Mouse (Mus musculus) testis, postnatal 10 days (tissue): ENCODE data around the gene Zpr1.
A peak's percentile ranks its signal among the peaks of the same experiment; 100 is the strongest.

Experiments
- DNase-seq: peaks from one replicate; pipeline ENCODE4 v3.0.0; 2021; ENCODE audit warnings: low spot score

Zpr1 gene

DNA sequence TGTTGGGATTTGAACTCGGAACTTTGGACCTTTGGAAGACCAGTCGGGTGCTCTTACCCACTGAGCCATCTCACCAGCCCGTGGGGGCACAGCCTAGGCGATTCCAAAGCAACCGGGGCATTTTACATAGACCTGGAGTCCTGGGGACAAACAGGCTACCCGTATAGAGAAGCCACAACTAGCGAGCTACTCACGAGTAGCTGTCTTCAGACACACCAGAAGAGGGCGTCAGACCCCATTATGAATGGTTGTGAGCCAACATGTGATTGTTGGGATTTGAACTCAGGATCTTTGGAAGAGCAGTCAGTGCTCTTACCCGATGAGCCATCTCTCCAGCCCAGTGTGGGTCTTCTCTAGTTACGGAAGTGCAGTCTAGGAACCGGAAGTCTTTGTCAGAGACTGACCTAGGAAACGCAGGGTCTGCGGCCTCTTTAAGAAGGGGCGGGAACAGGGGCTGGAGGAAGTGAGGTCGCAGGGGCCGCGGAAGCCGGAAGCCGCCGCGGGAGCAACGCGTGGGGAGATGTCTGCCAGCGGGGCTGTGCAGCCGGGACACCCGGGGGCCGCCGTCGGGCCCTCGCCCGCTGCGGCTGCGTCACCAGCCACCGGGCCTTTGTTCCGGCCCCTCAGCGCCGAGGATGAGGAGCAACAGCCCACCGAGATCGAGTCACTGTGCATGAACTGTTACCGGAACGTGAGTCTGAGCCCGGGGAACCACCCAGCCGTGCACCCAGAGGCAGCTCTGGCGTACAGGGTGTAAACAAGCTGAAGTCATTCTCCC lies at the start of gene Zpr1:
TSS of gene Zpr1 (plus strand) at position 388 of the 778 bp plus-strand sequence.
- peak; percentile 85 for DNase-seq

- no peak for DNase-seq
Observed at GRCm38 (mm10) chr9:46223090-46223489, 49.8 kb upstream of the Zpr1 start.

DNA sequence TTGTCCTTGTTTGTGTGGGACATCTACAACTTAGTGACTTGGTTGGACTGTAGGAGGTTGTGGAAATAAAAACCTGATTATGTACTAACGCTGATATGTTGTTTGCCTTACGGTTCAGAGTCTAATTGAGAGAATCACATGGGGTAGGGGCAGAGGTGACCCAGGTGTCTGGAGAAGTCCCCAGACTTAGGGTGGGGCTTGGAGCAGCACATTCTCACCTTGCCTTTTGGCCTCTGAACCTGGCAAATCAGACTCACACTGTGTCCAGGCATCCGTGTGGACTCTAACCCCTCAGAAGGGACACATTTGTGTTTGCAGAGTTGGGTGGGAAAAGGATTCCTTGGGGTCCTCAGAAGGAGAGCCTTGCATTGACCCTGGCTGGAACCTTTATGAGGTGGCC lies 48.8 kb upstream of the Zpr1 start:
- no peak for DNase-seq

DNA sequence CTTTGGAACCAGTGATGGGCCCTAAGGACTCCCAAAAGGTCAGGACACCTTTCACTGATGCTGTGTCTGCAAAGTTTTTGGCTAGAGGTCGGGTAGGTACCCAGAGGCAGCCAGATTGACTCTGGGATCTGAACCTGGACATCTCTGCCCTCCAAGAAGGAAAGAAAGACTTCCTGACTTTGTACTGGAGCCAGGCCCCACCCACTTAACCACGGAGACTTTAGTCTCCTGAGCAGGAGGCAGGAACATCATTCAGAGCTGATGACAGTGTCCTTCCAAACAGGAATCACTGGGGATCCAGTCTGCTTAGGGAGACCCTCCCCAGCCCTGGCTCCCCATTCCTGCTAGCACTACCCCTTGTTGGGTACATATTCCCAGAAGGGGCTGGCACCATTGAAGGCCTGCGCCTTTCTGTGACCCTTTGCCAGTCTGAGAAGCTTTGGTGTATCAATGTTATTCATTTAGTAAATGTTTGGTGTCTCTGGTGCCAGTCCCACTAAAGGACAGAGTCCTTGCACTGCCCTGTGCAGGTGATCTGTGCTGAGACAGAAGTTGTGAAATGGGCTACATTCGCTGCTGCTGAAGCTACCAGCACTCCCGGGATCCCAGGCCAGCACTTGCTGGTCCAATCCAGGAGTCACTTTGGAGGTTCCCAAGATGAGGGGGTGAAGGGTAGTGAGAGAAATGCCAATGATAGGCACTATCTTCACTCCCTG lies 47.8 kb upstream of the Zpr1 start:
- no peak for DNase-seq

DNA sequence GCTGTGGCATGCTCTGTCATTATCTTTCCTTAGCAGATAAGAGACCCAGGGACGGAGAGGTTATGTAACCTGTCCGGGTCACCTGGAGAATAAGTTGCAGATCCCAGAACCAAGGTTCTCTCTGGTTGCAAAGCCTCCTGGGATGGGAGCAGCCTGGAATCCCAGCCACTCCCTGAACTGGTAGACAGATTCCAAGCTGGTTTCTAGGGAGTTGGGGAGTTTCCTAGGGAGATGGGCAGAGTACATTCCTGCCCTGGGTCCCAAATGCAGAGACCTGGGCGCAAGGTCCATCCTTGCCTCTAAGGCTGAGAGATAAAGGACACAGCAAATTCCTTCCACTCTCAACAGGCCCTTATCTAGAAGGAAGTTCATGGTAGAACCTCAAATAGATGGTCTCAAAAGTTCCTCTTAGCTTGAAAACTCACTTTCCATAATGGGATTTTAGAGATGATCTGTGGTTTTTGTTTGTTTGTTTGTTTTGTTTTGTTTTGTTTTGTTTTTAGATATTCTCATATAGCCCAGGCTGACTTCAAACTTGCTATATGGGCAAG lies 45.7 kb upstream of the Zpr1 start:
- DNase-seq: no peak

- no peak for DNase-seq
Observed at GRCm38 (mm10) chr9:46228491-46228890, 44.4 kb upstream of the Zpr1 start, which contains the start of gene Apoa1. Apoa1 (plus strand) TSS chr9:46228580.

DNA sequence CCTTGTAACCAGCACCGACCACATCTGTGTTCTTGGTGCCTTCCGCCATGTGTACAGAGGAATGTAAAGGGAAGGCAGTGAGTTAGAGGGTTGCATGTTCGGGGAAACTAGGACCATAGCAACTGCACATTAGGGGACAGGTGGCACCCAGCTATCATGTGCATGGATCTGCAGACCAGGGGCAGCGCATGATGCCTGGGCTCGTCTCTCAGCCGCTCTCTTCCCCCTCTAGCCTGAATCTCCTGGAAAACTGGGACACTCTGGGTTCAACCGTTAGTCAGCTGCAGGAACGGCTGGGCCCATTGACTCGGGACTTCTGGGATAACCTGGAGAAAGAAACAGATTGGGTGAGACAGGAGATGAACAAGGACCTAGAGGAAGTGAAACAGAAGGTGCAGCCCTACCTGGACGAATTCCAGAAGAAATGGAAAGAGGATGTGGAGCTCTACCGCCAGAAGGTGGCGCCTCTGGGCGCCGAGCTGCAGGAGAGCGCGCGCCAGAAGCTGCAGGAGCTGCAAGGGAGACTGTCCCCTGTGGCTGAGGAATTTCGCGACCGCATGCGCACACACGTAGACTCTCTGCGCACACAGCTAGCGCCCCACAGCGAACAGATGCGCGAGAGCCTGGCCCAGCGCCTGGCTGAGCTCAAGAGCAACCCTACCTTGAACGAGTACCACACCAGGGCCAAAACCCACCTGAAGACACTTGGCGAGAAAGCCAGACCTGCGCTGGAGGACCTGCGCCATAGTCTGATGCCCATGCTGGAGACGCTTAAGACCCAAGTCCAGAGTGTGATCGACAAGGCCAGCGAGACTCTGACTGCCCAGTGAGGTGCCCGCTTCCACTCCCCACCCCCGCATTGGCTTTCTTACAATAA lies 43.1 kb upstream of the Zpr1 start:
- DNase-seq: peak; percentile 89

- DNase-seq: no peak
Observed at GRCm38 (mm10) chr9:46230450-46230975, 42.4 kb upstream of the Zpr1 start.

GRCm38 (mm10) chr9:46235196-46235595 lies 37.7 kb upstream of the Zpr1 start:
- DNase-seq: no peak

- DNase-seq: no peak
Observed at GRCm38 (mm10) chr9:46235596-46235648, 37.4 kb upstream of the Zpr1 start, which contains the start of gene Apoc3. Apoc3 (minus strand) TSS chr9:46235636.

DNA sequence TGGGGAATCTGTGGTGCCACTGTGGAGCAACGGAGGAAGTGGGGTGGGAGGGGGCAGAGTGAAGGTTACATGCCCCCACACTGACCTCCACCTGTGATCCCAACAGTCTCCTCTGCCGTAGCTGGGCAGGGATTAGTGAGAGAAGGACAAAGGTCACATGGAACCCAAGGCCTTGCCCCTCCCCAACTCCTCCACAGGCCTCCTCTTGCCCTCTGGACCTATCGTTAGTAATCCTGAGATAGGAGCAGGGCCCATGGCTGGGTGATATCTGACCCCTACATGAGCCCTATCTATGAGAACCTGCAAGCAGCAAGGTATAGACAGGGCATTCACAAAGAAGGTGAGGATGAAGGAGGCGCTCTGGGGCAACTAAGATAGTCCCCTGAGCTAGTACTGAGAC lies 37.2 kb upstream of the Zpr1 start:
- DNase-seq: no peak

DNA sequence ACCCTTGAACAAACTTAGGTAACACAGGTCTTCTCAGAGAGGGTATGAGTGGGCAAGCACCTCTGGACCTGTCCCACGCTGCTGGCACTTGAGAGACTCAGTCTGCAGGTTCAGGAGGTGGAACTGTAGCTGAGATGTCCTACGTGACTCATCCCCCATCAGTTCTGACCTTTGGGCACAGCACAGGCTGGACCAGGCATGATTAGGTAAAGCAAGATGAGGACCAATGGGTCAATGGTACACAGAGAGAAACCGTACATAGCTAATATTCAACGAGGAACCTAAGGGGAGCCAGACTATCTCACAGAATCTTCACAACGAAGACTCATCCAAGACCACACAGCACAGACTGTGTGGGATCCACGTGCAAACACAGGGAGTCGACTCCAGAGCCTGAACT lies 34.0 kb upstream of the Zpr1 start:
- no peak for DNase-seq

GRCm38 (mm10) chr9:46240526-46241153 lies 32.2 kb upstream of the Zpr1 start, which contains the start of gene Apoa4:
Apoa4 (plus strand) TSS chr9:46240696.
- DNase-seq: no peak

GRCm38 (mm10) chr9:46241818-46242217 lies 31.0 kb upstream of the Zpr1 start:
- no peak for DNase-seq

DNA sequence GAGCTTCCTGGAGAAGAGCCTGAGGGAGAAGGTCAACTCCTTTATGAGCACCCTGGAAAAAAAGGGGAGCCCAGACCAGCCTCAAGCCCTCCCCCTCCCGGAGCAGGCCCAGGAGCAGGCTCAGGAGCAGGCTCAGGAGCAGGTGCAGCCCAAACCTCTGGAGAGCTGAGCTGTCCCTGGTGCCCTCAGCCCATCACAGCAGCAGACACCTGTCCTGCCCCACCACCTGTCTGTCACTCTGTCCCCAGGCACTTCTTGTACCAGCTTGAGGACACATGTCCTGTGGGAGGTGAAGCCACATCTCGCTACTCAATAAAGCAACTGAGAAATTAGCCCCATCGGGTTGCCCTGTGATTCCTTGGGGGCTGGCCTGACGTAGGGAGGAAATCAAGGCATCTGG lies 29.7 kb upstream of the Zpr1 start:
- no peak for DNase-seq

- DNase-seq: no peak
Observed at GRCm38 (mm10) chr9:46243584-46243983, 29.3 kb upstream of the Zpr1 start.

- peak; percentile 77 for DNase-seq
Observed at GRCm38 (mm10) chr9:46246752-46247324, 26.0 kb upstream of the Zpr1 start.

- no peak for DNase-seq
Observed at GRCm38 (mm10) chr9:46256177-46256576, 16.7 kb upstream of the Zpr1 start.

DNA sequence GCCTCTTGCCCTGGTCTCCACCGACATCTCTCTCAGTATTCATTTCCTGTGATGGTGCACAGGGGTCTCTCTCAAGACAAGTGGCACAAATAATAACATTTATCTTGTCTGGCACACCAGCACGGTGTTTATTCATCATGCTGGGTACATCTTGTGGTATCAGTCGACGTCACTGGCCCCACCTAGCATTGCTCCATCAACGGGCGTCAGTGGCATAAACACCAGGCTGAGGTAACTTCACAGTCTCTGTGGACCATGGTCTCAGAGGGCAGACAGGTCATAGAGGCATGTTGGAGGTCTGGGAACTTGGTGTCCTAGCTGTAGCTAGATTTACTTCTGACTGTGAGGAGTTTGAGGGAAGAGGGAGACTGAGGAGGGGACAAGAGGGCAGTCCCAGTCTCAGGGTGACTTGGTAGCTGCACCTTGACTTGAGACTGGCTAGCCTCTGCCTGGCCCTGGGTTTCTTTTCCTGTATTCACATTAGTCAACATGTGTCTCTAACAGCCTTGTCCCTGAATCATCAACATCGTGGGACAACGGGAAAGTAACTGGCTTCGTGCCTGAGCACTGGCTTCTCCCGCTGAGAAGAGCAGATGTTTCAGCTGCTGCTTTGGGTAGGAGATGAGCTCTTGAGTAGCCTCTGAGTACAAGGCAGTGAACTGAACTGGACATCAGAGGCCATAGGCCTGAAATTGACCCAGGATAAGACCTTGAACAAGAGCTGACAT lies 16.0 kb upstream of the Zpr1 start:
- no peak for DNase-seq

DNA sequence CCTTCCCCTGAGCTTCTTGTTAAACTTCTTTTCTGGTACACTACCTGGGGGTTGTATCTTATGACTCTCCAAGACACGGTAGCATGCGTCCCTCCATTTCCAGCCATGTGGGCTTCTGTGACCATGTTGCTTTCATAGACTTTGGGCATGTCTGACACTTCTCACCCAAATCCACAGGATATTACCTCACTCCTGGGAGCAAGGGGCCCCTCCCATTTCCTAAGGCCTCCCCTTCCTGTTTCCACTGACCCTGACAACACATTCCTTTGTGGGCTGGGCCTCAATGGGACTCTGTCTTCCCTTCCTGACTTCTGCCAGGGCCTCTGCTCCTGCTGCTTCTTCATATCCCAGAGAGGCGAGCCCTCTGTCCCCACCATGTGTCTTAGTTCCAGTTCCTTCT lies 15.3 kb upstream of the Zpr1 start:
- no peak for DNase-seq

- no peak for DNase-seq
Observed at GRCm38 (mm10) chr9:46259111-46259510, 13.8 kb upstream of the Zpr1 start.
